Mouse (Mus musculus): Measurements from ENCODE around the gene Cbr3. TPM values are rescaled to one million over a fixed set of nuclear protein-coding genes. Genes with fewer than 3 reads are reported as not detected.
"Not testable (repeated sequence)": the region's sequence is repeated elsewhere in the genome, so short reads cannot be mapped to it uniquely, and the experiment has no call there.

Cbr3 gene
- 1.0 and 1.2 TPM in 2 replicates for polyA plus RNA-seq (2014; fragmentation: Nextera tagmentation; extraction: Ambion mirVana)

DNA sequence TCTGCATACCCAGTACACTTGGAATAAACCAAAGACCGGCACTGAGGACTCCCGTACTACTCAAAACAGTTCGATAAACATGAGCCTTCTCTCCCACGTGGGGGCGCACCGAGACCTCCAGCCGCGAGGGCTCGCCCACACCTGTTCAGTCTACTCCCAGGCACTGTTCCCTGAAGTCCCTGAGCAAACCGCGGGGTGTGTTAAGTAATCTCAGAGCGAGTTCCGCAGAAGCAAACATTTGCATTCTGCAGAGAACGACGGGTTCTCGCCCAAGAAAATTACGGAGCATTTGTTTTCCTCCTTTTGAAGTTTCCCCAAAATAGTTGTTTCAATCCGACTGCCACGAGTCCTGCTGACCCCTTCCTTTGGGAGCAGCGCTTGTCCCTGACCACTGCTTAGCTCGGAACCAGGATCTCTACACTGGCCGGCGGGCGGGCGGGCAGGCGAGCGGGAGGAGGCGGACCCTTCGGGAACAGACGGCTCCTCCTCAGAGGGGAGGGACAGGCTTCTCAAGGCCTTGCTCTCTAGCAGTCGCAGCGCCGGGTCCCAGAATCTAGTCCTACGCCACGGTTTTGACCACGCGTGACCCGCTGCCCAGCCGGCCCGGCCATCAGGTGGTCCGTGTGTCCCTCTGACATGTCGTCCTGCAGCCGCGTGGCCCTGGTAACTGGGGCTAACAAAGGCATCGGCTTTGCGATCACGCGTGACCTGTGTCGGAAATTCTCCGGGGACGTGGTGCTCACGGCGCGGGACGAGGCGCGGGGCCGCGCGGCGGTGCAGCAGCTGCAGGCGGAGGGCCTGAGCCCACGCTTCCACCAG lies at the start of gene Cbr3:
TSS of gene Cbr3 (plus strand) at position 527 of the 819 bp plus-strand sequence.
- peak; percentile 56 for ATAC-seq (replicated peaks; ENCODE audit: insufficient number of reproducible peaks, low FRiP score, low TSS enrichment, low read depth)
- no peaks in the 10 kb centered on the region for H3K36me3 ChIP-seq (replicated peaks; ENCODE audit: control insufficient read depth, insufficient read depth, low read depth, low read length)
- H3K4me3 ChIP-seq (ENCODE audit: low read depth, low read length): peak within 1 kb of the TSS; percentile 38
- 1% methylated on average over 57 of the region's 63 CpGs for WGBS
- H3K9ac ChIP-seq (replicated peaks; ENCODE audit: low read length): peak within 1 kb of the TSS; percentile 32; the same call in 1 of the 2 replicates
- H3K27ac ChIP-seq (replicated peaks; ENCODE audit: low read depth, low read length): no peak within 1 kb of the TSS
- H3K4me2 ChIP-seq (ENCODE audit: low read depth, low read length): peak within 1 kb of the TSS; percentile 72
- DNase-seq (ENCODE audit: low spot score): peak; percentile 79
- peaks cover 30% of the 10 kb centered on the region for H3K27me3 ChIP-seq (ENCODE audit: control insufficient read depth, insufficient read depth, low read length)
- no peaks in the 10 kb centered on the region for H3K4me1 ChIP-seq (ENCODE audit: control insufficient read depth, insufficient read depth, low read length)
- H3K9me3 ChIP-seq (replicated peaks; ENCODE audit: control insufficient read depth, low read length): no peaks in the 10 kb centered on the region

DNA sequence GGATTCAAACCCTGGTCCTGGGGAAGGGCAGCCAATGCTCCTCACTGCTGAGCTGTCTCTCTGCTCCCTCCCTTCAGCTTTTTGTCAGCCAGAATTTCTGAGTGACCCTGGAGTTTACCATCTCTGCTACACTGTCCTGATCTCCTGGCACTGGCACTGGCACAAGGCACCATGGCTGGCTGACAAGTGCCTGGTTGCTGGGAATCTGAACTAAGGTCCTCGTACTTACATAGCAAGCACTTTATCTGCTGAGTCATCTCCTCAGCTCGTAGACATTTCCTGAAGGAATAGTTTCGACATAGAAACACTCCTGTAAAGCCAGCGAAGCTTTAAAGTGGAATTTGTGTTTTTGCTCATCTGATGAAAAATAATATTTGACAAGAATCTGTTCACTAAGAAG lies 39.0 kb upstream of the Cbr3 start:
- H3K27ac ChIP-seq (replicated peaks; ENCODE audit: low read depth, low read length): no peak overlapping the region
- no peaks in the 10 kb centered on the region for H3K9me3 ChIP-seq (replicated peaks; ENCODE audit: control insufficient read depth, low read length)
- H3K4me2 ChIP-seq (ENCODE audit: low read depth, low read length): no peak overlapping the region
- no peaks in the 10 kb centered on the region for H3K4me1 ChIP-seq (ENCODE audit: control insufficient read depth, insufficient read depth, low read length)
- ATAC-seq (replicated peaks; ENCODE audit: insufficient number of reproducible peaks, low FRiP score, low TSS enrichment, low read depth) (no peak), DNase-seq (ENCODE audit: low spot score) (no peak)
- H3K4me3 ChIP-seq (ENCODE audit: low read depth, low read length): no peak overlapping the region
- H3K36me3 ChIP-seq (replicated peaks; ENCODE audit: control insufficient read depth, insufficient read depth, low read depth, low read length): no peaks in the 10 kb centered on the region
- WGBS: 61% methylated on average over 4 of the region's 4 CpGs
- H3K27me3 ChIP-seq (ENCODE audit: control insufficient read depth, insufficient read depth, low read length): no peaks in the 10 kb centered on the region
- H3K9ac ChIP-seq (replicated peaks; ENCODE audit: low read length): no peak overlapping the region

DNA sequence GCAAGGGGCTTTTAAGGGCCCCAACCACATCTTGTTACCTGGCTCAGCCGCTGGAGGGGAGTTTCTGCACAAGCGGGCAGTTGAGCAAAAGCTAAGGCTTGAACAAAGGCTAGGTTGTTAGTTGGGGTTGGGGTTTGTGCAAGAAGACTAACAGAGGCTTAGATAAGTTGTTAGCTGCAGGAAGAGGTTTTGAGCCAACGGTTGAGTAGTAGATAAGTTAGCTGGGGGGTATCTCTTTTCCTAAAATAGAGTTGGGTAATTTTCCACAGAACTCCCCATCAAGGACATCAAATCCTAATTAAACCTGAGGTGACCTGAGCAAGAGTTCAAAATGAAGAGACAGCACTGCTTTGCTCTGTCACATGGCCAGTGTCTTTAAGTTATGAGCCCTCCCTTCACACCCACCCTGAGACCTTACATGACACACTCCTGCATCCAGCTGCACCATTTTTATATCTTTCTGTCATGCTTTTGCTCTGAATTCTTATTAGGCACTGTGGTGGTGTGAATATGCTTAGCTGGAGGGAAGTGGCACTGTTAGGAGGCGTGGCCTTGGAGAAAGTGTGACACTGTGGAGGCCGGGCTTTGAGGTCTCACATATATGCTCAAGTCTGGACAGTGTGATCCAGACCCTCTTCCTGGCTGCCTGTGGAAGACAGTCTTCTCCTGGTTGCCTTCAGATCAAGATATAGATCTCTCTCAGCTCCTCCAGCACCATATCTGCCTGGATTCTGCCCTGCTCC lies 34.4 kb upstream of the Cbr3 start:
- Histone ChIP-seq H3K27me3 (ENCODE audit: control insufficient read depth, insufficient read depth, low read length) (no peaks in the 10 kb centered on the region), H3K27ac (replicated peaks; ENCODE audit: low read depth, low read length) (no peak overlapping the region), H3K4me3 (ENCODE audit: low read depth, low read length) (no peak overlapping the region), H3K36me3 (replicated peaks; ENCODE audit: control insufficient read depth, insufficient read depth, low read depth, low read length) (no peaks in the 10 kb centered on the region), H3K4me1 (ENCODE audit: control insufficient read depth, insufficient read depth, low read length) (no peaks in the 10 kb centered on the region), H3K9me3 (replicated peaks; ENCODE audit: control insufficient read depth, low read length) (no peaks in the 10 kb centered on the region), H3K9ac (replicated peaks; ENCODE audit: low read length) (no peak overlapping the region), H3K4me2 (ENCODE audit: low read depth, low read length) (no peak overlapping the region)
- 78% methylated on average over 5 of the region's 5 CpGs for WGBS
- DNase-seq (ENCODE audit: low spot score) (no peak), ATAC-seq (replicated peaks; ENCODE audit: insufficient number of reproducible peaks, low FRiP score, low TSS enrichment, low read depth) (no peak)

DNA sequence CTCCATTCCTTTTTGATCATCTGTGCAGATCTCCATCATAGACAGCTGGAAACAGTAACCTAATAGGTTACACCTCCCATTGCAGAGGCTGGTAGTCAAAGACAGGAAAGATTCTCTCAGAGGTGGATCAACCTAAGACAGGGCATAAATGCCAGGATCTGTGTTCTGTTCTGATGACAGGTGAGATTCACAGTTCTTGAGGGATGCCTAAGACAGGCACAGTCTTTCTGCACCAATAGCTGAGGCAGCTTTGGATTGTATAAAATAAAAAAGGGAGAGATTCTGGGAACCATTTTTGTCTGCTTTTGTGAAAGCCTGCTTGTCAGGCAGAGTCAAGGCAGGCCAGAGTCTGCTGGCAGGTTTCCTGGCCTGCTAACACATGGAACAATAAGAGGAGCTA lies 15.0 kb upstream of the Cbr3 start:
- no peaks in the 10 kb centered on the region for H3K9me3 ChIP-seq (replicated peaks; ENCODE audit: control insufficient read depth, low read length)
- H3K4me2 ChIP-seq (ENCODE audit: low read depth, low read length): no peak overlapping the region
- no peak overlapping the region for H3K27ac ChIP-seq (replicated peaks; ENCODE audit: low read depth, low read length)
- H3K4me1 ChIP-seq (ENCODE audit: control insufficient read depth, insufficient read depth, low read length): no peaks in the 10 kb centered on the region
- ATAC-seq (replicated peaks; ENCODE audit: insufficient number of reproducible peaks, low FRiP score, low TSS enrichment, low read depth) (no peak), DNase-seq (ENCODE audit: low spot score) (no peak)
- no peaks in the 10 kb centered on the region for H3K36me3 ChIP-seq (replicated peaks; ENCODE audit: control insufficient read depth, insufficient read depth, low read depth, low read length)
- no peak overlapping the region for H3K9ac ChIP-seq (replicated peaks; ENCODE audit: low read length)
- H3K27me3 ChIP-seq (ENCODE audit: control insufficient read depth, insufficient read depth, low read length): no peaks in the 10 kb centered on the region
- H3K4me3 ChIP-seq (ENCODE audit: low read depth, low read length): no peak overlapping the region

DNA sequence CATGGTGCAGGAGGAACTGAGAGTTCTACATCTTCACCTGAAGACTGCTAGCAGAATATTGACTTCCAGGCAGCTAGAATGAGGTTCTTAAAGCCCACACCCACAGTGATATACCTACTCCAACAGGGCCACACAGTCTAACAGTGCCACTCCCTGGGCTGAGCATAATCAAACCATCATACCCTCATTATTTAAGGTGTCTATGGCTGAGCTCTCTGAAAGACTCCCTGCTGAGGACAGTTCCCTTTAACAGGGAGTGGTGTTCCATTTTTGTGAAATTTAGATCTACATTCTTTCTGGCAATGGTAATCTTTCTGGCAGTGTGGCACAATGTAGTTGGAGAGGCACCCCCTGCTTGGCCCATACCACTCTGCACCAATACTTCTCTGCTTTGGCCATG lies 13.5 kb upstream of the Cbr3 start:
- no peaks in the 10 kb centered on the region for H3K27me3 ChIP-seq (ENCODE audit: control insufficient read depth, insufficient read depth, low read length)
- ATAC-seq (replicated peaks; ENCODE audit: insufficient number of reproducible peaks, low FRiP score, low TSS enrichment, low read depth) (no peak), DNase-seq (ENCODE audit: low spot score) (no peak)
- H3K27ac ChIP-seq (replicated peaks; ENCODE audit: low read depth, low read length): no peak overlapping the region
- no peak overlapping the region for H3K4me2 ChIP-seq (ENCODE audit: low read depth, low read length)
- H3K9ac ChIP-seq (replicated peaks; ENCODE audit: low read length): no peak overlapping the region
- H3K4me3 ChIP-seq (ENCODE audit: low read depth, low read length): no peak overlapping the region
- H3K9me3 ChIP-seq (replicated peaks; ENCODE audit: control insufficient read depth, low read length): no peaks in the 10 kb centered on the region
- H3K36me3 ChIP-seq (replicated peaks; ENCODE audit: control insufficient read depth, insufficient read depth, low read depth, low read length): no peaks in the 10 kb centered on the region
- no peaks in the 10 kb centered on the region for H3K4me1 ChIP-seq (ENCODE audit: control insufficient read depth, insufficient read depth, low read length)

DNA sequence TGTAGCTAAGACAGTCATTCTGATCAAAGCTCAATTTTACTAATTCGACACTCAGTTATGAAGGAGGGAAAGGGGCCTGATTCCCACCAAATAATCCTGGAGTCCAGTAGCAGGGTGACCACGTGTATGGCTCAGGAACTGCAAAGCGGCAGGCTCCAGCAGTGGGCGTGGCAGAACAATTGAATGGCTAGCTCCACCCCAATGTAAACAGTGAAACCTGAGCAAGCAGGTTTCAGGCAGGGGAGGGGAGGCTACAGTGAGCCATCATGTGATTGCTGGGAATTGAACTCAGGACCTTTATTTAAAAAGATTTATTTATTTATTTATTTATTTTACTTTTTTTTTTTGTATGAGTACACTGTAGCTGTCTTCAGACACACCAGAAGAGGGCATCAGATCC lies 12.5 kb upstream of the Cbr3 start:
- H3K4me1 ChIP-seq (ENCODE audit: control insufficient read depth, insufficient read depth, low read length); H3K27ac ChIP-seq (replicated peaks; ENCODE audit: low read depth, low read length); H3K4me2 ChIP-seq (ENCODE audit: low read depth, low read length); H3K4me3 ChIP-seq (ENCODE audit: low read depth, low read length); H3K36me3 ChIP-seq (replicated peaks; ENCODE audit: control insufficient read depth, insufficient read depth, low read depth, low read length); DNase-seq (ENCODE audit: low spot score); ATAC-seq (replicated peaks; ENCODE audit: insufficient number of reproducible peaks, low FRiP score, low TSS enrichment, low read depth); H3K9ac ChIP-seq (replicated peaks; ENCODE audit: low read length); H3K9me3 ChIP-seq (replicated peaks; ENCODE audit: control insufficient read depth, low read length); H3K27me3 ChIP-seq (ENCODE audit: control insufficient read depth, insufficient read depth, low read length): not testable (repeated sequence)
- 36% methylated on average over 4 of the region's 4 CpGs for WGBS

DNA sequence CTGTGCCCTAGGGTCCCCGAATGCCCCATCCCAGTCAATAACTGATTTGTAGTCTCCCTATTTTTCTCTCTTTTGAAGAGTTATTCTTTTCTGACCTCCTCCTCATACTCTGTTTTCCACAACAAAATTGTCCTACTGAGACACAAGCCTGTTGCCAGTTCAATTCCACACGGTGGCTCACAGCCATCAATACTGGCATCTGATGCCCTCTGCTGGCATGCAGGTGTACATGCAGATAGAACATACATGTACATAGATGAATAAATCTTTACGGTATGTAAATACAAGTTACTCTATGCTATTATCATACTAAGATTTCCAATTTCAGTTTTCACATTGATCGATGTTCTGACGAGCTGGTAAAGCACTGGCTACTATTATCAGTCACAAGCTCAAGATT lies 12.0 kb upstream of the Cbr3 start:
- no peak overlapping the region for H3K4me2 ChIP-seq (ENCODE audit: low read depth, low read length)
- H3K9me3 ChIP-seq (replicated peaks; ENCODE audit: control insufficient read depth, low read length): no peaks in the 10 kb centered on the region
- DNase-seq (ENCODE audit: low spot score) (no peak), ATAC-seq (replicated peaks; ENCODE audit: insufficient number of reproducible peaks, low FRiP score, low TSS enrichment, low read depth) (no peak)
- H3K36me3 ChIP-seq (replicated peaks; ENCODE audit: control insufficient read depth, insufficient read depth, low read depth, low read length): no peaks in the 10 kb centered on the region
- H3K4me1 ChIP-seq (ENCODE audit: control insufficient read depth, insufficient read depth, low read length): no peaks in the 10 kb centered on the region
- no peaks in the 10 kb centered on the region for H3K27me3 ChIP-seq (ENCODE audit: control insufficient read depth, insufficient read depth, low read length)
- no peak overlapping the region for H3K4me3 ChIP-seq (ENCODE audit: low read depth, low read length)
- WGBS: 91% methylated on average over 5 of the region's 5 CpGs
- no peak overlapping the region for H3K9ac ChIP-seq (replicated peaks; ENCODE audit: low read length)
- no peak overlapping the region for H3K27ac ChIP-seq (replicated peaks; ENCODE audit: low read depth, low read length)

DNA sequence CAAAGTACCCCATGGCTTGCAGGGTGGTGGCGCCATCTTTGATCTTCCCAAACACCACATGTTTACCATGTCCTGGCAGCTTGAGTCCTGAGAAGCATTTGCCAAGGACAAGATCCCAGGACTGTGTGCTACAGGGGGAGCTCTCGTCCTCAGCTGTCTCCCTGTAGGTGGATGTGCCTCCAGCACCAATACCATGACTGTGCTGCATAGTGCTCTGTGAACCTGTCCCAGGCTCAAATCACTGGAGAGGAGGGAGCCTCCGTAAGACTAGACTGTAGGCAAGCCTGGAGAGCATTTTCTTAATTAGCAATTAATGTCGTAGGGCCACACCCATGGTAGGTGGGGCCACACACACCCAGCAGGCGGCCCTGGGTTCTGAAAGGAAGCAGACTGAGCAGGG lies 6.6 kb upstream of the Cbr3 start:
- H3K4me3 ChIP-seq (ENCODE audit: low read depth, low read length): no peak overlapping the region

More for the DNA sequence above, 6.6 kb upstream of the Cbr3 start:
- no peak overlapping the region for H3K27ac ChIP-seq (replicated peaks; ENCODE audit: low read depth, low read length)
- H3K27me3 ChIP-seq (ENCODE audit: control insufficient read depth, insufficient read depth, low read length): no peaks in the 10 kb centered on the region
- H3K9me3 ChIP-seq (replicated peaks; ENCODE audit: control insufficient read depth, low read length): no peaks in the 10 kb centered on the region
- H3K4me1 ChIP-seq (ENCODE audit: control insufficient read depth, insufficient read depth, low read length): no peaks in the 10 kb centered on the region
- H3K9ac ChIP-seq (replicated peaks; ENCODE audit: low read length): no peak overlapping the region
- no peak for ATAC-seq (replicated peaks; ENCODE audit: insufficient number of reproducible peaks, low FRiP score, low TSS enrichment, low read depth)
- 77% methylated on average over 5 of the region's 5 CpGs for WGBS
- no peaks in the 10 kb centered on the region for H3K36me3 ChIP-seq (replicated peaks; ENCODE audit: control insufficient read depth, insufficient read depth, low read depth, low read length)
- H3K4me2 ChIP-seq (ENCODE audit: low read depth, low read length): no peak overlapping the region
- no peak for DNase-seq (ENCODE audit: low spot score)
